Mouse (Mus musculus) central nervous system, embryonic 11.5 days (tissue): ENCODE results near the gene Plekhh2. TPM values are rescaled to one million over a fixed set of nuclear protein-coding genes. Genes with fewer than 3 reads are reported as not detected.

ENCODE experiments used
- polyA plus RNA-seq: library from polyadenylated mRNA; depleted of rRNA; stranded (reverse); fragments of >200 nt; gene quantifications from 2 replicates; pipeline ENCODE4 v1.2.3, GENCODE M21; 2012; rRNA removed

Gene Plekhh2
- 4.1 and 8.4 TPM in 2 replicates for polyA plus RNA-seq

GRCm38 (mm10) chr17:84511682-84512515, at the start of gene Plekhh2:
TSS of gene Plekhh2 (plus strand) at chr17:84511895.

GRCm38 (mm10) chr17:84465753-84466608, 45.7 kb upstream of the Plekhh2 start, which contains the start of gene Thada:
TSS of gene Thada (minus strand) at chr17:84466205.

GRCm38 (mm10) chr17:84626276-84626856, 114.7 kb downstream of the Plekhh2 start, which contains the start of gene Dync2li1:
TSS of gene Dync2li1 (plus strand) at chr17:84626496.

Other genes with a start within 250 kb of the Plekhh2 start
- gene Thada, start 45.7 kb upstream of the Plekhh2 start, polyA plus RNA-seq = 6.8 and 7.8 TPM in 2 replicates
- 24.6 and 30.9 TPM in 2 replicates for gene Dync2li1, start 114.6 kb downstream of the Plekhh2 start, polyA plus RNA-seq
- gene Abcg8, start 164.4 kb downstream of the Plekhh2 start, polyA plus RNA-seq = 0.36 and 0.39 TPM in 2 replicates
- gene Abcg5, start 171.1 kb downstream of the Plekhh2 start, polyA plus RNA-seq = 1.8 and 1.9 TPM in 2 replicates